Mouse (Mus musculus) retina, postnatal 7 days (tissue): Measurements from ENCODE around the gene Clvs2.

ENCODE experiments used
- DNase-seq: peaks from one replicate; pipeline ENCODE4 v3.0.0-alpha.2; 2012; ENCODE audit warnings: low read depth, low spot score

The Clvs2 gene

GRCm38 (mm10) chr10:33624131-33624879, at the start of gene Clvs2:
Gene Clvs2, minus strand, starts transcription at chr10:33624769.
- no peak for DNase-seq

GRCm38 (mm10) chr10:33653142-33653541, 28.6 kb upstream of the Clvs2 start:
- no peak for DNase-seq

- no peak for DNase-seq
These were observed 985 bp downstream of the Clvs2 start for GRCm38 (mm10) chr10:33623577-33623991.

GRCm38 (mm10) chr10:33622700-33623099, 1.9 kb downstream of the Clvs2 start:
- DNase-seq = no peak

GRCm38 (mm10) chr10:33616207-33616606, 8.4 kb downstream of the Clvs2 start:
- DNase-seq = no peak

- no peak for DNase-seq
These were observed 11.4 kb downstream of the Clvs2 start for GRCm38 (mm10) chr10:33613197-33613596.

GRCm38 (mm10) chr10:33592732-33593131, 31.8 kb downstream of the Clvs2 start:
- no peak for DNase-seq

- no peak for DNase-seq
These were observed 35.8 kb downstream of the Clvs2 start for GRCm38 (mm10) chr10:33588800-33589199.

GRCm38 (mm10) chr10:33587118-33587517, 37.5 kb downstream of the Clvs2 start:
- no peak for DNase-seq

GRCm38 (mm10) chr10:33558081-33558480, 66.5 kb downstream of the Clvs2 start:
- no peak for DNase-seq

GRCm38 (mm10) chr10:33540331-33540730, 84.2 kb downstream of the Clvs2 start:
- no peak for DNase-seq
